Mouse (Mus musculus) lung, embryonic 14.5 days (tissue): ENCODE measurements around the gene Zfand3. TPM values are rescaled to one million over a fixed set of nuclear protein-coding genes. Genes with fewer than 3 reads are reported as not detected.

Experiments used
- ATAC-seq: fragments of 200-750 bp; cut with Nextera tagmentation; 2 replicates; pipeline ENCODE4 v1.8.0; 2017; ENCODE audit warnings: mild to moderate bottlenecking, moderate TSS enrichment, moderate library complexity; ENCODE audit not compliant: insufficient read depth
- DNase-seq: peaks from one replicate; pipeline ENCODE4 v3.0.0-alpha.2; 2015
- H3K27ac ChIP-seq: fragments of 300-500 bp; sonication (generic); 2 replicates; pipeline ENCODE4 v1.5.1; 2014; ENCODE audit warnings: low read depth, mild to moderate bottlenecking, moderate library complexity
- H3K27me3 ChIP-seq: fragments of 300-500 bp; sonication (generic); 2 replicates; pipeline ENCODE4 v1.6.1; 2014; ENCODE audit warnings: low read length, control low read depth; ENCODE audit not compliant: insufficient read depth
- H3K36me3 ChIP-seq: fragments of 300-500 bp; sonication (generic); 2 replicates; pipeline ENCODE4 v1.6.1; 2014; ENCODE audit warnings: control low read depth; ENCODE audit not compliant: insufficient read depth
- H3K4me1 ChIP-seq: fragments of 300-500 bp; sonication (generic); 2 replicates; pipeline ENCODE4 v1.6.1; 2014; ENCODE audit warnings: antibody characterized with exemption, control low read depth; ENCODE audit not compliant: insufficient read depth
- H3K4me2 ChIP-seq: fragments of 300-500 bp; sonication (generic); 2 replicates; pipeline ENCODE4 v1.6.1; 2014; ENCODE audit warnings: mild to moderate bottlenecking
- H3K4me3 ChIP-seq: fragments of 300-500 bp; sonication (generic); 2 replicates; pipeline ENCODE4 v1.5.1; 2014; ENCODE audit warnings: low read depth, low read length
- H3K9ac ChIP-seq: fragments of 300-500 bp; sonication (generic); 2 replicates; pipeline ENCODE4 v1.6.1; 2014
- H3K9me3 ChIP-seq: fragments of 300-500 bp; sonication (generic); 2 replicates; pipeline ENCODE4 v1.6.1; 2016; ENCODE audit warnings: low read depth, low read length, control low read depth
- CTCF ChIP-seq: IDR thresholded peaks from 2 replicates; pipeline ENCODE4 v1.5.1; 2016; ENCODE audit warnings: antibody characterized with exemption, low read depth
- WGBS: fragments of 180-500 bp; shearing (Covaris S2); extraction: QIAGEN DNeasy Blood & Tissue Kit; methylation state at CpG from one replicate; pipeline ENCODE4 v1.1.7; 2014; 5-methylcytosine and 5-hydroxymethylcytosine counted together
- polyA plus RNA-seq: library from polyadenylated mRNA; unstranded; fragments of >200 nt; fragmentation: Nextera tagmentation; extraction: Ambion mirVana; gene quantifications from 2 replicates; pipeline ENCODE4 v1.2.1, GENCODE M21; 2014

The Zfand3 gene
- polyA plus RNA-seq, 1 experiment from 2014 or later, result 47.5 TPM

DNA sequence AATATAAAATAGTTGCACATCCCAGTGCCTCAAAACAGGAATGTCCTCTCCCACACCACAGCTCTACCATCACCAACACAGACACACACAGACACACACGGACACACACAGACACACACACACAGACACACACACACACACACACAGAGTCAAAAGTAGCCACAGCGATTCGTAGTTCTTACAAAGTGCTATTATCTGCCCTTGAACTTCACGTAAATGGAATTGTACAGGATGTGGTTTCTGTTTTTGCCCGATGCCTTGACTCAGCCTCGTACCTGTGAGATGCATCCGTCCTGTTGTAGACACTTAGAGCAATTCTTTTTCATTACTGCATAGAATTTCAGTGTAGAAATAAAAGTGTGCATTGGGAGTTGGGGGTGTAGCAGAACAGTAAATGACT is 31.3 kb upstream of the Zfand3 start:
- 86% methylated on average over 7 of the region's 7 CpGs for WGBS
- H3K4me2 ChIP-seq, result no peak overlapping the region
- H3K4me1 ChIP-seq, result no peaks in the 10 kb centered on the region
- no peak overlapping the region for H3K27ac ChIP-seq
- H3K9ac ChIP-seq, result no peak overlapping the region
- DNase-seq (no peak), ATAC-seq (no peak)
- TF ChIP-seq CTCF, result no peak
- no peaks in the 10 kb centered on the region for H3K36me3 ChIP-seq
- no peaks in the 10 kb centered on the region for H3K9me3 ChIP-seq
- H3K4me3 ChIP-seq, result no peak overlapping the region
- H3K27me3 ChIP-seq, result no peaks in the 10 kb centered on the region

DNA sequence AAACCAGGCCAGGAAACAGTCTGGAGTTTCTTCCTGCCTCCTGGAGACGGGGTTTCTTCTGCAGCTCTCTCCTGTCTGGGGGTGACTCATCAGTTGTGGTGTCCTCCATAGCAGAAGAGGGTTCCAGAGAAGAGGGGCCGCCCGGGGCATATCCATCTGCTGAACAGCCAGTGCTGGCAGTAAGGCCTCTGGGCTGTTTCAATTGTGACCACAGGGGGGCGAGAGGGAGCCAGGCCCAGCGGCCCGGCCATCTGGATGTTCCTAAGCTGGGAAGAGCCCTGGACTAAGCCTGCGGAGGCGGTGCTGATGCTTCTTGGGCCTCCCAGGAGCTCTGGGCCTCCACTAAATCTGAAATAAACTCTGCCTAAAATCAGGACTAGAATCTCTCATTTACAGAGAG is 28.8 kb upstream of the Zfand3 start:
- peak; percentile 92 for DNase-seq
- TF ChIP-seq CTCF, result peak; percentile 96
- H3K4me3 ChIP-seq, result no peak overlapping the region
- no peak overlapping the region for H3K4me2 ChIP-seq
- H3K9me3 ChIP-seq, result no peaks in the 10 kb centered on the region
- H3K4me1 ChIP-seq, result no peaks in the 10 kb centered on the region
- WGBS, result 7% methylated on average over 8 of the region's 8 CpGs
- no peaks in the 10 kb centered on the region for H3K27me3 ChIP-seq
- no peak overlapping the region for H3K9ac ChIP-seq
- no peaks in the 10 kb centered on the region for H3K36me3 ChIP-seq
- ATAC-seq, result peak; percentile 77
- H3K27ac ChIP-seq, result no peak overlapping the region

DNA sequence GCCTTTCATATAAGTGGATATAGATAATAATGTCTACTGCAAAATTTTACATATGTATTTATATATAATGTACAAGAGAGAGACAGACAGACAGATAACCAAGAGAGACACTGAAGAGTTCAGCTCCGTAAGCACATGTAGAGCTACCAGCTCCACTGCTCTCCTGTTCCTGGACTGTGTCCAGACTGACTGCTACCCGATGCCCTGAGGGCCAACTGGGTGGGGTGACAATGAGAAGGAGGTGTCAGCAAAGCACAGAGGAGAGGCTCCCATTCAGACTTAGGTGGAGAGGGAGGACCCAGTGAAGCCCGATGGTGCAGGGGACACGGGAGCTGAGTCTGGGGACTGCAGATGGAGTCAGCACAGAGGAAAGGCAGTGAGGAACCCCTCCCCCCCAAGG is 25.5 kb upstream of the Zfand3 start:
- DNase-seq (no peak), ATAC-seq (no peak)
- no peaks in the 10 kb centered on the region; the same call in 1 of the 2 replicates for H3K9me3 ChIP-seq
- 46% methylated on average over 4 of the region's 4 CpGs for WGBS
- no peak overlapping the region for H3K9ac ChIP-seq
- no peak overlapping the region for H3K4me2 ChIP-seq
- H3K4me3 ChIP-seq, result no peak overlapping the region
- no peaks in the 10 kb centered on the region for H3K4me1 ChIP-seq
- H3K27me3 ChIP-seq, result no peaks in the 10 kb centered on the region
- TF ChIP-seq CTCF, result no peak
- H3K36me3 ChIP-seq, result no peaks in the 10 kb centered on the region
- H3K27ac ChIP-seq, result no peak overlapping the region

DNA sequence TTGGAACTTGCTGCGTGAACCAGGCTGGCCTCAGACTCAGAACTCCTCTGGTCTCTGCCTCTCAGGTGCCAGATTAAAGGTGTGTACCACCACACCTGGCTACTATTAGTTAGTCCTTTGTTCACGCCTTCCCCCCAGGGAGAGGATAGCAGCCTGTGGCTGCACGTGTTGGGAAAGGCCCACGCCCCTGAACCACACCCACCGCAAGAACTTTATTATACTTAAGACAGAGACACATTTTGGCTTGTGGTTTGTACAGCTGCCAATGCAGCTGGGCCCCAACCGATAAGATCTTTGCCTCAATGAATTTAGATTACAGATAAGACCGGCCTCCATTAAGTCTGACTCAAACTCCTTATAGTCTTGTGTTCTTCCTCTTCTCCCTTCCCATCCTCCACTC is 24.7 kb upstream of the Zfand3 start:
- Histone ChIP-seq H3K27ac (no peak overlapping the region), H3K4me1 (no peaks in the 10 kb centered on the region), H3K4me3 (no peak overlapping the region), H3K27me3 (no peaks in the 10 kb centered on the region), H3K36me3 (no peaks in the 10 kb centered on the region), H3K9ac (no peak overlapping the region), H3K4me2 (no peak overlapping the region), H3K9me3 (no peaks in the 10 kb centered on the region; the same call in 1 of the 2 replicates)
- no peak for ATAC-seq
- 66% methylated on average over 7 of the region's 7 CpGs for WGBS
- no peak for TF ChIP-seq CTCF
- DNase-seq, result no peak

DNA sequence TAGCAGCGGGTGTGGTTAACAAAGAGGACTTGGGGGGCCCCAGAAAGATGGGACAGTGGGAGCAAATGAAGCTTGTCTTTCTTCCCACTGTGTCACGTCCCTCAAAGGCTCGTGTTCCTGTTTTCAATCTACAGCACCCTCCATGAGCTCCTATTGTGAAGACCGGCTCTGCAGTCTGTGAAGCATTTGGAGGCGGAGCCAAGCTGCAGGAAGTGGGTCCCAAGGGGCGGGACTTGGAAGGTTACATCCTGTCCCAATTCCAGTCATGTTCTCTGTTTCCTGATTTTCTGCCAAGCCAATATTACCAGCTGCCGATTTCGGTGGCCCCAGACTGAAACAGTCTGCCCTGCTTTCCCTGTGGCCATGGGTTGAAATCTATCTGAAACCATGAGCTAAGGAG is 23.0 kb upstream of the Zfand3 start:
- no peaks in the 10 kb centered on the region for H3K4me1 ChIP-seq
- H3K36me3 ChIP-seq, result no peaks in the 10 kb centered on the region
- TF ChIP-seq CTCF, result no peak
- no peak for ATAC-seq
- WGBS, result 67% methylated on average over 8 of the region's 8 CpGs
- H3K9ac ChIP-seq, result no peak overlapping the region
- H3K27me3 ChIP-seq, result no peaks in the 10 kb centered on the region
- H3K4me2 ChIP-seq, result no peak overlapping the region
- H3K4me3 ChIP-seq, result no peak overlapping the region
- peak; percentile 51 for DNase-seq
- no peak overlapping the region for H3K27ac ChIP-seq
- no peaks in the 10 kb centered on the region; the same call in 1 of the 2 replicates for H3K9me3 ChIP-seq

DNA sequence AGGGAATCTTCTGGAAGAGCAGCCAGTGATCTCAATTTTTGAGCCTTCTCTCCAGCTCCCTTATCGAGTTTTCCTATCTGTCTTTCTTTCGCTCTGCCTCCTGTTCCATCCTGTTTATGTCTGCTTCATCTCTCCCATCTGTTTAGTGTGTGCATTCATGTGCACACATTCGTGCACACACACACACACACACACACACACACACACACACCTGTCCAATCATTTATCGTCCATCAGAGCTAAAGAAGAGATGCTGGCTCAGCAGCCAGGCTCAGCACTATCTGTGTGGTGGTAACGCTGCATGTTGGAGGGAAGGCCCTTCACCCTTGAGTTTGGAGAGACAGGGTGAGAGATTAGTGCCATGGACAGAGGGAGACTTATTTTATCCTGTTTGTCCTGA is 21.3 kb upstream of the Zfand3 start:
- TF ChIP-seq CTCF, result no peak
- H3K36me3 ChIP-seq, result no peaks in the 10 kb centered on the region

DNA sequence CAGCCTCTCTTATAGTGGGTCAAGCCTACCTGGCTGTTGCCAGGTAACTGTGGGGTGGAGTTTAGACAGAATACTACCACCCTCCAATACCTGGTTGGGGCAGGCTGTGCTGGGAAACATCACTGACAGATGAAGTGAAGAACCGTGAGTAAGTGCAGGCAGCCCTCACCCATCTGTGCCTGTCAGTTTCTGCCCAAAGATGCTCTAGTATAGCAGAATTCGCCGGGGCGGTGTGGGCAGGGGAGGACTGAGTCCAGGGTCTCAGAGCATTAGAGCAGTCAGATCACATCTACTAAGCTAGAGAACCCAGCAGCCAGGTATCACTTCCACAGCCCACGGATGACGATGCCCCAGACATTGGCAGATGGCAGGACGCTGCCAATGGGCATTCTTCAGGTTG is 19.6 kb upstream of the Zfand3 start:
- no peak for ATAC-seq
- Histone ChIP-seq H3K36me3 (no peaks in the 10 kb centered on the region), H3K4me3 (no peak overlapping the region), H3K9me3 (no peaks in the 10 kb centered on the region; the same call in 1 of the 2 replicates), H3K27me3 (no peaks in the 10 kb centered on the region), H3K27ac (0 out of 2 replicates have a peak overlapping the region, but pooled peaks have one; percentile 33), H3K4me2 (no peak overlapping the region), H3K9ac (no peak overlapping the region), H3K4me1 (no peaks in the 10 kb centered on the region)
- 72% methylated on average over 7 of the region's 7 CpGs for WGBS
- DNase-seq, result no peak
- TF ChIP-seq CTCF, result no peak

More for the DNA sequence above, 21.3 kb upstream of the Zfand3 start:
- DNase-seq (no peak), ATAC-seq (no peak)
- no peaks in the 10 kb centered on the region for H3K27me3 ChIP-seq
- 76% methylated on average over 5 of the region's 5 CpGs for WGBS
- no peak overlapping the region for H3K4me2 ChIP-seq
- H3K9ac ChIP-seq, result no peak overlapping the region
- no peak overlapping the region for H3K4me3 ChIP-seq
- H3K4me1 ChIP-seq, result no peaks in the 10 kb centered on the region
- H3K9me3 ChIP-seq, result no peaks in the 10 kb centered on the region; the same call in 1 of the 2 replicates
- H3K27ac ChIP-seq, result no peak overlapping the region

DNA sequence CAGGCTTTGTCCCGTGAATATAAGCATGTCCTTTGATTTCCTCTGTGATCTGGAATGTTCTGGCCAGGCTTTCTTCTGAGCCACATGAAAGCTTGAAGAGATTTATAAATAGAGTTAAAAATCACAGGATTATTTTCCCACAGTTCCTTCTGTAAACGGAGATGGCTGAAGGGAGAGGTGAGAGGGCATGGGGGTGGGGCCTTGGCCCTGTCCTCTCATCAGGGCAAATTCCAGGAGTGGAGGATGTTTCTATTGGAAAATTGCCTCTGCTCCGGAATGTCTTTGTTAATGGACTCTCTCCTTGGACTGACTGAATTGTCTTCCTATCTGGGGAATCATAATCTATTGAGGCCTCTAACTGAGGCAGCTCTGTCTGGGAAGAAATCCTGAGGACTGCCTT is 19.0 kb upstream of the Zfand3 start:
- 0 out of 2 replicates have a peak, but pooled peaks have one; percentile 28 for ATAC-seq
- no peaks in the 10 kb centered on the region for H3K36me3 ChIP-seq
- DNase-seq, result peak; percentile 66

More for the DNA sequence above, 19.0 kb upstream of the Zfand3 start:
- H3K9me3 ChIP-seq, result no peaks in the 10 kb centered on the region; the same call in 1 of the 2 replicates
- no peak overlapping the region for H3K4me3 ChIP-seq
- no peaks in the 10 kb centered on the region for H3K4me1 ChIP-seq
- no peak overlapping the region for H3K4me2 ChIP-seq
- H3K27ac ChIP-seq, result peak overlapping the region; percentile 33; the same call in 1 of the 2 replicates
- no peak overlapping the region for H3K9ac ChIP-seq
- 8% methylated on average over 3 of the region's 3 CpGs for WGBS
- no peak for TF ChIP-seq CTCF
- H3K27me3 ChIP-seq, result no peaks in the 10 kb centered on the region
